Mouse (Mus musculus) forebrain, postnatal 0 days (tissue): Measurements from ENCODE around the gene Pitpnc1. TPM values are rescaled to one million over a fixed set of nuclear protein-coding genes. Genes with fewer than 3 reads are reported as not detected.

Experiments used
- ATAC-seq: fragments of 200-750 bp; cut with Nextera tagmentation; 2 replicates; pipeline ENCODE4 v1.8.0; 2017; ENCODE audit warnings: mild to moderate bottlenecking, moderate library complexity
- DNase-seq: peaks from one replicate; pipeline ENCODE4 v3.0.0-alpha.2; 2015
- H3K27ac ChIP-seq: fragments of 300-500 bp; sonication (generic); 2 replicates; pipeline ENCODE4 v1.5.1; 2014; ENCODE audit warnings: low read depth, mild to moderate bottlenecking, antibody characterized with exemption, low read length, moderate library complexity, mixed read lengths
- H3K27me3 ChIP-seq: fragments of 300-500 bp; sonication (generic); 2 replicates; pipeline ENCODE4 v1.6.1; 2014; ENCODE audit warnings: mild to moderate bottlenecking, low read length, mixed read lengths; ENCODE audit not compliant: insufficient read depth
- H3K36me3 ChIP-seq: fragments of 300-500 bp; sonication (generic); 2 replicates; pipeline ENCODE4 v1.6.1; 2014; ENCODE audit warnings: mild to moderate bottlenecking, moderate library complexity; ENCODE audit not compliant: insufficient read depth
- H3K4me1 ChIP-seq: fragments of 300-500 bp; sonication (generic); 2 replicates; pipeline ENCODE4 v1.6.1; 2014; ENCODE audit warnings: antibody characterized with exemption; ENCODE audit not compliant: insufficient read depth
- H3K4me2 ChIP-seq: fragments of 300-500 bp; sonication (generic); 2 replicates; pipeline ENCODE4 v1.6.1; 2014; ENCODE audit warnings: low read depth, mild to moderate bottlenecking, moderate library complexity
- H3K4me3 ChIP-seq: fragments of 300-500 bp; sonication (generic); 2 replicates; pipeline ENCODE4 v1.5.1; 2014; ENCODE audit warnings: low read depth, low read length, mixed read lengths
- H3K9ac ChIP-seq: fragments of 300-500 bp; sonication (generic); 2 replicates; pipeline ENCODE4 v1.6.1; 2014; ENCODE audit warnings: mild to moderate bottlenecking
- H3K9me3 ChIP-seq: fragments of 300-500 bp; sonication (generic); 2 replicates; pipeline ENCODE4 v1.6.1; 2016; ENCODE audit warnings: low read length
- CTCF ChIP-seq: sonication (generic); IDR thresholded peaks from 2 replicates; pipeline ENCODE4 v1.5.1; 2016; ENCODE audit warnings: antibody characterized with exemption, control low read depth, low read depth
- WGBS: fragments of 180-500 bp; shearing (Covaris S2); extraction: QIAGEN DNeasy Blood & Tissue Kit; methylation state at CpG from one replicate; pipeline ENCODE4 v1.1.7; 2014; 5-methylcytosine and 5-hydroxymethylcytosine counted together
- polyA plus RNA-seq: library from polyadenylated mRNA; unstranded; fragments of >200 nt; fragmentation: Nextera tagmentation; extraction: Ambion mirVana; gene quantifications from 2 replicates; pipeline ENCODE4 v1.2.1, GENCODE M21; 2015
- total RNA-seq: library from RNA; depleted of rRNA; stranded (reverse); fragments of >200 nt; gene quantifications from 2 replicates; pipeline ENCODE4 v1.2.3, GENCODE M21; 2014

The Pitpnc1 gene
- total and polyA plus RNA-seq, 2 experiments from 2014 or later, result 47.6 to 49.1 TPM

DNA sequence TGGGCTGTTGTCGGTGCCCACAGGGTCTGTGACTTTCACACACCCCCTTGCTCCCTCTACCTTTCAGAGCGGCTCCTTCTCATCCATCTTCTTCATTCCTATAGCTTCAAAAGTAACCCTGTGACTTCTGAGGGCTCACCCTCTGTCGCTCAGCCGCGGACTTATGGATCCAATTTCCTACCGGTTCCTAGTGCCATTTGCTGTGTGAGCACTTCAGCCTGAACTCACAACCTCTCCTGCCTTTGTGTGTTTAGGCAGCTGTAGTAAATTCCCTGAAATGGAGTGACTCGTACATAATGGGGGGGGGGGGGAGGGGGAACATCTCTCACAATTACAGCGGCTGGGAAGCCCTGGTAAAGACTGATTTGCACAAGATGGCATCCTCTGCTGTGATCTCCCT lies 191.2 kb downstream of the Pitpnc1 start:
- Histone ChIP-seq H3K27me3 (no peaks in the 10 kb centered on the region), H3K36me3 (no peaks in the 10 kb centered on the region), H3K9me3 (no peaks in the 10 kb centered on the region), H3K9ac (no peak overlapping the region), H3K4me1 (no peaks in the 10 kb centered on the region; the same call in 1 of the 2 replicates), H3K27ac (no peak overlapping the region), H3K4me2 (no peak overlapping the region), H3K4me3 (no peak overlapping the region)
- TF ChIP-seq CTCF, result no peak
- WGBS, result 16% methylated on average over 8 of the region's 8 CpGs
- DNase-seq (no peak), ATAC-seq (no peak)

- WGBS, result 90% methylated on average over 7 of the region's 7 CpGs
- H3K9me3 ChIP-seq, result no peaks in the 10 kb centered on the region
- no peak for ATAC-seq
Measured at GRCm38 (mm10) chr11:107276898-107277297, 193.6 kb downstream of the Pitpnc1 start.

GRCm38 (mm10) chr11:107276337-107276736 lies 194.2 kb downstream of the Pitpnc1 start:
- no peak overlapping the region for H3K27ac ChIP-seq
- no peaks in the 10 kb centered on the region for H3K9me3 ChIP-seq
- DNase-seq (no peak), ATAC-seq (no peak)
- H3K27me3 ChIP-seq, result no peaks in the 10 kb centered on the region
- no peaks in the 10 kb centered on the region; the same call in 1 of the 2 replicates for H3K4me1 ChIP-seq
- no peak overlapping the region for H3K4me3 ChIP-seq
- no peak overlapping the region for H3K4me2 ChIP-seq
- WGBS, result 68% methylated on average over 3 of the region's 3 CpGs
- no peak overlapping the region for H3K9ac ChIP-seq
- TF ChIP-seq CTCF, result peak; percentile 16; the same call in 1 of the 2 replicates
- no peaks in the 10 kb centered on the region for H3K36me3 ChIP-seq

More at GRCm38 (mm10) chr11:107276898-107277297, 193.6 kb downstream of the Pitpnc1 start:
- Histone ChIP-seq H3K27ac (no peak overlapping the region), H3K4me1 (no peaks in the 10 kb centered on the region; the same call in 1 of the 2 replicates), H3K4me3 (no peak overlapping the region), H3K27me3 (no peaks in the 10 kb centered on the region), H3K4me2 (no peak overlapping the region), H3K9ac (no peak overlapping the region), H3K36me3 (no peaks in the 10 kb centered on the region)
- no peak for TF ChIP-seq CTCF
- no peak for DNase-seq

DNA sequence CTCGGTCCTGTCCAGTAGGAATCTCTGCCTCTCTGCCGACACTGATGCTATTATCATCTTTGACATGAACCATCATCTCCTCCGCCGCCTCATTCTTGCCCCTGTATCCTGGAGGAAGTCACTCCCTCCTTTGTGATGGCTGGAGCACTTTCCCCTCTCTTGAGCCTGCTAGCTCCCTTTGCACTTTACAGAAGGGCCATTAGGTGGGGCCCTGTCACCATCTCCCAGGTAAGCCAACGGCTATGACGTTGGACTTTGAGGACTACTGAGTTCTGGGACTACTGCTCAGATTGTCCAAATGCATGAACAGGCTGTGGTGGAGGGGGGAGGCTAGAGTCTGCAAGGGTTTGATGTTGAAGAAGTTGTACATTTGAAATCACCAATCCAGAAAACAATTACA lies 194.6 kb downstream of the Pitpnc1 start:
- Histone ChIP-seq H3K9ac (no peak overlapping the region), H3K4me3 (no peak overlapping the region), H3K4me1 (no peaks in the 10 kb centered on the region; the same call in 1 of the 2 replicates), H3K36me3 (no peaks in the 10 kb centered on the region), H3K4me2 (no peak overlapping the region), H3K9me3 (no peaks in the 10 kb centered on the region), H3K27me3 (no peaks in the 10 kb centered on the region), H3K27ac (no peak overlapping the region)
- peak; percentile 50 for DNase-seq
- 28% methylated on average over 6 of the region's 6 CpGs for WGBS
- ATAC-seq, result peak; percentile 45; the same call in 1 of the 2 replicates
- TF ChIP-seq CTCF, result peak; percentile 69

GRCm38 (mm10) chr11:107274206-107274605 lies 196.3 kb downstream of the Pitpnc1 start:
- Histone ChIP-seq H3K4me3 (no peak overlapping the region), H3K27ac (no peak overlapping the region), H3K4me2 (no peak overlapping the region), H3K27me3 (no peaks in the 10 kb centered on the region), H3K9ac (no peak overlapping the region), H3K36me3 (no peaks in the 10 kb centered on the region), H3K4me1 (no peaks in the 10 kb centered on the region), H3K9me3 (no peaks in the 10 kb centered on the region)
- WGBS, result 77% methylated on average over 9 of the region's 9 CpGs
- TF ChIP-seq CTCF, result no peak
- ATAC-seq (no peak), DNase-seq (no peak)

GRCm38 (mm10) chr11:107272351-107272975 lies 198.0 kb downstream of the Pitpnc1 start:
- no peak for TF ChIP-seq CTCF
- H3K4me2 ChIP-seq, result no peak overlapping the region
- H3K9me3 ChIP-seq, result 0 out of 2 replicates have a peak, but pooled peaks cover 6% of the 10 kb centered on the region
- no peak overlapping the region for H3K9ac ChIP-seq
- H3K36me3 ChIP-seq, result no peaks in the 10 kb centered on the region
- H3K4me3 ChIP-seq, result no peak overlapping the region
- no peaks in the 10 kb centered on the region for H3K27me3 ChIP-seq
- whole genome bisulfite sequencing, result 53% methylated on average over 11 of the region's 11 CpGs
- no peaks in the 10 kb centered on the region for H3K4me1 ChIP-seq
- DNase-seq, result peak; percentile 59
- ATAC-seq, result no peak
- H3K27ac ChIP-seq, result no peak overlapping the region

GRCm38 (mm10) chr11:107270564-107270963 lies 199.9 kb downstream of the Pitpnc1 start:
- WGBS, result 91% methylated on average over 9 of the region's 9 CpGs
- H3K4me3 ChIP-seq, result no peak overlapping the region

More at GRCm38 (mm10) chr11:107270564-107270963, 199.9 kb downstream of the Pitpnc1 start:
- ATAC-seq (no peak), DNase-seq (no peak)
- no peaks in the 10 kb centered on the region for H3K36me3 ChIP-seq
- H3K9me3 ChIP-seq, result 0 out of 2 replicates have a peak, but pooled peaks cover 6% of the 10 kb centered on the region
- H3K9ac ChIP-seq, result no peak overlapping the region
- H3K27me3 ChIP-seq, result no peaks in the 10 kb centered on the region
- no peaks in the 10 kb centered on the region for H3K4me1 ChIP-seq
- H3K27ac ChIP-seq, result no peak overlapping the region
- H3K4me2 ChIP-seq, result no peak overlapping the region
- no peak for TF ChIP-seq CTCF
